Mouse (Mus musculus) liver, postnatal 0 days (tissue): ENCODE results near the gene Rbm12b1.

Experiments
- CTCF ChIP-seq: sonication (generic); IDR thresholded peaks from 2 replicates; pipeline ENCODE4 v1.5.1; 2016; ENCODE audit warnings: antibody characterized with exemption, low read depth
- EP300 ChIP-seq: IDR thresholded peaks from 2 replicates; pipeline ENCODE4 v1.6.1; 2016; ENCODE audit warnings: antibody characterized with exemption, low read depth, mild to moderate bottlenecking

DNA sequence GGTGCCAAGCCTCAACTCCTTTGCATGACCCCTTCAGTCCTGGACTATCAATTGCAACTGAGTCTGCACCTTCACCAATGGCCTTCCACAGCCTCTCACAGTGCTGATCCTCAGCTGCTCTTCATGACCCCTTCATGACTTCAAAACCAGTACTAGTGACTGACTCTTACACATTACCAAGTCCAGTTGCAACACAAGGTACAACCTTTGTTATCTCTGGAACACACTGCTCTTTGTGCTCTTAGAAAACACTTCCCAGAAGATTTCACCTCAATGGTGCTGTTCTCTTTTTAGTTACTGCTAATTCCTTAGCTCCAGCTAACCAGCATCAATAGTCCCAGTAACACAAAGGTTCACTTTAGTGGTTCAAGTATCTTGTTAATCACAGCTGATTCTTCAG lies 7.6 kb downstream of the Rbm12b1 start:
- no peak for TF ChIP-seq CTCF
- TF ChIP-seq EP300, result no peak
